Mouse (Mus musculus) spleen, adult 12 weeks (tissue): ENCODE results near the gene Ap4s1.

Experiments used
- DNase-seq: peaks from one replicate; pipeline ENCODE4 v3.0.0; 2022; ENCODE audit warnings: low spot score

Gene Ap4s1

DNA sequence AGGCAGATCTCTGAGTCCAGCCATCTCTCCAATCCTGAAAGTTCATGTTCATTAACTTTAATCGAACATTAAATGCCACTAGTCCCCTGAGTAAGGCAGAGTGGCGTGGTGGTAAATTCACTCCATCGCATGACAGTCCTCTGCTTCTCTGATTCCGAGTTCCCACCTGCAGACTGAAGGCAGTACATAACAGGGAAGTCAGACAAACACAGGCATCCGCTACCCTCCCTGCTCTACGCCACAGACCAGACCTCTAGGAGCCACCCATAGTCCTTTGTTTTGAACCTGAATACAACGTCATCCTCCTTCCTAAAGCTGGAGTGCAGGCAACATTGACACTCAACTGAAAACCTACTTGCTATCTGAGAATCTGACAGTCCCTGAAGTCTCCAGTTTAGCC lies 13.7 kb downstream of the Ap4s1 start:
- DNase-seq = no peak

GRCm38 (mm10) chr12:51705778-51706177 lies 14.9 kb downstream of the Ap4s1 start:
- DNase-seq = no peak

DNA sequence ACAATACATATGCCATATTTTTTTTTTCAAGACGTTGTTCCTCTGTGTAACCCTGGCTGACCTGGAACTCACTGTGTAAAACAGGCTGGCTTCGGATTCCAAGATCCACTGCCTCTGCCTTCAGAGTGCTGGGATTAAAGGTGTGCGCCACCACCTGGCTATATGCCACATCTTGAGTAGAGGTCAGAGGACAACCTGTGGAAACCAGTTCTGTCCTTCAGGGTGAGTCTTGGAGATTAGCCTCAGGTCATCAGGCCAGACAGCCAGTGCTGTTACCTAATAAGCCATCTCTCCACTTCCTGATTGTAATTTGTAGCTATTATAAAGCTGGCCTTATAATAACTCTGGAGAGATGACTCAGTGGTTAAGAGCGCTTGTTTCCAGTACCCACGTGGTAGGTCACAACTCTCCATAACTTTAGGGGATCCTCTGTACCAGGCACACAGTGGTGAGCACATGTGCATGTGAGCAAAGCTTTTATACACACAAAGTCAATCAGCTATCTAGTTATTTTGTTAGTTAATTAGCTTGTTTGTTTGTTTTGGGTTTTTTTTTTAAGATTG lies 15.9 kb downstream of the Ap4s1 start:
- DNase-seq = no peak

DNA sequence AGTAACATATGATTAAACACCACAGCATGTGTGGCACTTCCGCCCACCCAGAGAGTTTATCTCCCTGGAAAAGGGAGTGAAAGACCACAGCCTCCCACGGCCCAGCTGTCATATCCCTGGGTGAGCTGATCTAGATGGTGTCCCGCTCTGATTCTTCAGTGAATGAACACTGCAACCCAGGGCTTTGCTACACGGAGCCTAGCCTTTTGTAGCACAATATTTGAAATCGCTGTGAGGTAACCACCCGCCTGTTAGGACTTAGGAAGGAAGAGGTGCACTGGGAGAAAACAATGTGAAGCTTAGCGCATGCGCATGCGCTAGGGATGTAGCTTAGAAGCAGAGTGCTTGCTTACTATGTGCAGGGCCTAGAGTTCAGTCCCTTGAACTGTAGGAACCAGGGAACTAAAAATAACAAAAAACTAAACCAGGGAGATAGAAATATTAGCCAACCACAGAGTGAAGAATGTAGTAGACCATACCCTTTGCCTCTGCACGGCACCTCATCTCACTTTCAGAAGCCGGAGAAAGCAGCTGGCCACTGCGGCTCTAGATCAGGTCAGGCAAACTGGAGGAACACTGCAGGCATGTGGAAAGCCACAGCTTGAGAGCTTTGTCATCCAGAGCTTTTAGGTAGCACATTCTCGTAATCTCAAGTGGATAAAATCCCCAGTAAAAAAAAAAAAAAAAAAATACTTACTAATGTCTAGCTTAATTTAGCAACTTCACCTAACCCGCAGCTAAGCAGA lies 18.3 kb downstream of the Ap4s1 start:
- no peak for DNase-seq

- DNase-seq = no peak
Observed at GRCm38 (mm10) chr12:51709741-51710140, 18.9 kb downstream of the Ap4s1 start.

- DNase-seq = no peak
Observed at GRCm38 (mm10) chr12:51710154-51710553, 19.3 kb downstream of the Ap4s1 start.

DNA sequence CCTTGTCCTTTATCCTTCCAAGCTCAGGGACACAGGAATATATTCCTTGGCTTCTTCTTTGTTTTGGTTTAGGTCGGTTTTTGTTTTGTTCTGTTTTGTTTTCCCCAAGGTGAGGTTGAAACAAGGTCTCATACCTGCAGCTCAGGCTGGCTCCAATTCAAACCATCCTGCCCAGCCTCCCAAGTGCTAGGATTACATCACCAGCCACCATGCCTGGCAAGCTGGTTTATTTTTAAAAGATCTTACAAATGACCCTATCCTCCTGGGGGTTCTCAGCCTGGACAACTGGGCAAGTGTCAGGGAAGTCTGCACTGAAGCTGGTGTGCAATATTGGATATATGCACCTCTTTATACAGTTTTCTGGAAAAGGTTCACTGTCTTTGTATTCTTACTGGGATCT lies 21.9 kb downstream of the Ap4s1 start:
- no peak for DNase-seq

DNA sequence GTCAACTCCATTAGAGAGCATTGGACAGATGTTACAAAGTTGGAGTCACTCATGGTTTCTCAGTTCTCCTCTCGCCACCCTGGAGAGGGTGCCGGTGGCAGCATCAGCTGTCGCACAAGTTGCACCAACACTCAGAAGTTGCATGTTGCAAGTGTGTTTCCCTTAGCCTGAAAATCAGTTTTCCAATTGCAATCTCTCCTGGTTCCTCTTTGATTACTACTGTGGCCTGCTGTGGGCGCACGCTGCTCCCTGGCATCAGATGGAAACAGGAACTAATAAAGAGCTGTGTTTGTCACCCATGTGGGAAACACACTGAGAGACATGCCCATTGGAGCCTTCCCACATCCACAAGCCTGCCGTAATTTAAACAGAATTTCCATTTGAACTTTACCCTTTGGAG lies 27.8 kb downstream of the Ap4s1 start:
- no peak for DNase-seq

GRCm38 (mm10) chr12:51721836-51722235 lies 31.0 kb downstream of the Ap4s1 start:
- no peak for DNase-seq

- DNase-seq = no peak
Observed at GRCm38 (mm10) chr12:51729058-51729457, 38.2 kb downstream of the Ap4s1 start.

DNA sequence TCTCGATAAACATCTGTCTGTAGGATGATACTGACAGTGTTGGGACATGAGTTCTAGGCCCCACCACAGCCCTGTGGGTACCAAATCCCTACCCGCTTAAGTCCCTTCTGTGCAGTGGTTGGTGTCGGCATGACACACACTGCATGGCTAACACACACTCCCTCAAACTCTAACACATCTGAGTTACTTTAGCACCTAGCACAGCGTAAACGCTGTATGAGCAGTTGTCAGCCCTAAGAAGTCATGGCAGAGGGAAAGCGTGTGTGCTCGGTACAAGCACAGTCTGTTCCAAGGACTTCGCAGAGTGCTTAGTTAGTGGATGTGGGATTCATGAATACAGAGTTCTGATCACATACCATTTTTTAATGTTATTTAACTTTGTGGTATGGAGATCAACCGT lies 39.0 kb downstream of the Ap4s1 start:
- DNase-seq = no peak

GRCm38 (mm10) chr12:51734605-51735211 lies 43.9 kb downstream of the Ap4s1 start:
- no peak for DNase-seq

DNA sequence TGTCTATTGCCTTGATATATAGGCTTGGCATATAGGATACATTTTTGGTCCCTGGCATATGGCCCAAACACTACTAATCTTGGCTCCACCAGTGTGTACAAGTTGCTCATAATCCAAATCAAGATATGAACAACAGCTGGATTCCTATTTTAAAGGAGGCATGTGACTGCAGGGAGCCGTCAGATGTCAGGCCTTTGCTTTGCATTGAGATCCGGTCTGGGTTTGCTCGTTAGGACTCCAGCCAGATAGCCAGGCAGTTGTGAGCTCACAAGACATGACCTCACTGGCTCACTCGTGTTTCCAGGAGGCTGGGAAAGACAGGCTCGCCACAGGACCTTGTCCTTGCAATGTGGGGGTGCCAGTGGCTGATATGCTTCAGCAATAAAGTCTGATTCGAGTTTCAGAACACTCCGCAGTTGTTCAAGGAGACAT lies 45.0 kb downstream of the Ap4s1 start:
- DNase-seq = no peak

DNA sequence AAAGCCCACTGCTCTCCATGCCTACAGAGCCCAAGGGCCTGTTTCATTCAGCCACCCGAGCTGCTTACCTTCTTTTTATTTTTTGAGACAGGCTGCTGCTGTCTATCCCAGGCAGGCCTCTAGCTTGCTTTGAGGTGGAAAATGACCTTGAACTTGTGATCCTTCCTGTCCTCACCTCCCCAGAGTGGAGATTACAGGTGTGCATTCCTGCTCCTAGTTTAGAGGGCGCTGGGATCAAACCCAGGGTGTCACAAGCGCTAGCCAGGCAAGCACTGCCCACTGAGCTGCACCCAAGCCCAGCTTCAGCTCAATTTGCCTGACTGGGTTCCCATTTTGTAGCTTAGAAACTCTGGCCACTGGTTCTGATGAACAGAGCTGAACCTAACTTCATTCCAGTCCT lies 45.5 kb downstream of the Ap4s1 start:
- DNase-seq = no peak

GRCm38 (mm10) chr12:51736807-51737206 lies 46.0 kb downstream of the Ap4s1 start:
- no peak for DNase-seq

GRCm38 (mm10) chr12:51741690-51742089 lies 50.9 kb downstream of the Ap4s1 start:
- DNase-seq = peak; percentile 29

DNA sequence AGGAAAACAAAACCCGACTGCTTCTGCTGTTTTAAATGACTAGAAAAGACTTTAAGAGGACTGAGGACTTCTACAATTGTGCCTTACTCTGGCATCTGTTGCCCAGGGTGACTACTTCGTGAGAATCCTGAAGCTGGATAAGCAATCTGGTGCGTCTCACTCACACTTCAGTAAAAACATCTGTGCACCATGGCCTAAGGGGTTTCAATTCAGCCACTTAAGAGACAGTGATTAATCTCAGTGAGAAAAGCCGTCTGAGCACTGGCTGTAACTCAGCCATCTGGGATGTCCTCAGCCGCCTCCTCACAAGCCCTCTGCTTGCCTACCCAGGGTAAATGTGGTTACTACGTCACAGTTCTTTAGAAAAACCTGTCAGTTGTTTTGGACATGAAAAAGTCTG lies 54.1 kb downstream of the Ap4s1 start:
- no peak for DNase-seq

DNA sequence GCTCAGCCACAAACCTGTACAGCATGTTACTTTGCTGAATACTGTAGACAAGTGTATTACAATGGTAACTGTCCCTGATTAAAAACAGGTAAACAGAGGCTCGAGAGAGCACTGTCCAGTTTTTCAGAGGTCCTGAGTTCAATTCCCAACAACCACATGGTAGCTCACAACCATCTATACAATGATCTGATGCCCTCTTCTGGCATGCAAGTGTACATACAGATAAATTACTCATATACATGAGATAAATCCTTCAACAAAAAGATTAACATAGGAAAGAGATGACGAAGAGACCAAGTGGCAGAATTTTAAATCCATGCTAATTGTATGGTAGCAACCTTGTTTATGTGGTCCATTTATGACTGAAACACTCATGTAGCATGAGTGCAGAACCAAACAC lies 56.5 kb downstream of the Ap4s1 start:
- no peak for DNase-seq

GRCm38 (mm10) chr12:51755938-51756598 lies 65.2 kb downstream of the Ap4s1 start:
- DNase-seq = no peak

DNA sequence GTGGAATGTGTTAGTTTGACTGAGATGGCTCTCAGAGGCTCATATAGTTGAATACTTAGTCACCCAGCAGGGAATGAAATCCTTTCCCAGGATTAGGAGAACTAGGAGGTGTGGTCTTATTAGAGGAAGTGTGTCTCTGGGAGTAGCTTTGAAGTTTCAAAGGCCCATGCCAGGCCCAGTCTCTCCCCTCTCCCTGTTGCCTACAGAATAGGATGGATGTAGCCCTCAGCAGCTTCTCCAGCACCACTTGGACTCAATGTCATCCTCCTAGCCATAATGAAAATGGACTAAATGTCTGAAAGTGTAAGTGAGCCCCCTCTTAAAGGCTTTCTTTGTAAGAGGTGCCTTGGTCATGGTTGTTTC lies 65.7 kb downstream of the Ap4s1 start:
- no peak for DNase-seq

GRCm38 (mm10) chr12:51759374-51759773 lies 68.5 kb downstream of the Ap4s1 start:
- DNase-seq = no peak

- no peak for DNase-seq
Observed at GRCm38 (mm10) chr12:51767454-51767853, 76.6 kb downstream of the Ap4s1 start.

- no peak for DNase-seq
Observed at GRCm38 (mm10) chr12:51768702-51769101, 77.9 kb downstream of the Ap4s1 start.
